Mouse (Mus musculus): Measurements from ENCODE around the gene Id1. TPM values are rescaled to one million over a fixed set of nuclear protein-coding genes. Genes with fewer than 3 reads are reported as not detected.

The Id1 gene
- polyA plus RNA-seq, 1 experiment from 2014 or later = 20.5 TPM

GRCm38 (mm10) chr2:152703596-152704255, 32.3 kb upstream of the Id1 start:
- peaks cover 78% of the 10 kb centered on the region for H3K36me3 ChIP-seq (replicated peaks)
- ATAC-seq (ENCODE audit: insufficient read depth) = no peak
- no peak overlapping the region for H3K9ac ChIP-seq

GRCm38 (mm10) chr2:152704256-152704605, 31.8 kb upstream of the Id1 start:
- no peaks in the 10 kb centered on the region for H3K27me3 ChIP-seq
- WGBS (ENCODE audit: insufficient replicate concordance) = 79% methylated on average over 5 of the region's 5 CpGs
- no peaks in the 10 kb centered on the region for H3K9me3 ChIP-seq (replicated peaks)
- H3K27ac ChIP-seq (replicated peaks) = no peak overlapping the region
- no peak for ATAC-seq (ENCODE audit: insufficient read depth)
- H3K4me3 ChIP-seq (replicated peaks) = no peak overlapping the region
- H3K9ac ChIP-seq = no peak overlapping the region
- peaks cover 18% of the 10 kb centered on the region for H3K4me1 ChIP-seq (replicated peaks)
- peaks cover 73% of the 10 kb centered on the region for H3K36me3 ChIP-seq (replicated peaks)
- no peak overlapping the region for H3K4me2 ChIP-seq

More at GRCm38 (mm10) chr2:152703596-152704255, 32.3 kb upstream of the Id1 start:
- Histone ChIP-seq H3K4me3 (replicated peaks) (no peak overlapping the region), H3K9me3 (replicated peaks) (no peaks in the 10 kb centered on the region), H3K4me2 (no peak overlapping the region), H3K27me3 (no peaks in the 10 kb centered on the region), H3K4me1 (replicated peaks) (peaks cover 18% of the 10 kb centered on the region), H3K27ac (replicated peaks) (no peak overlapping the region)
- WGBS (ENCODE audit: insufficient replicate concordance) = 87% methylated on average over 21 of the region's 21 CpGs

GRCm38 (mm10) chr2:152704811-152705370, 31.2 kb upstream of the Id1 start:
- 77% methylated on average over 14 of the region's 14 CpGs for WGBS (ENCODE audit: insufficient replicate concordance)
- Histone ChIP-seq H3K4me2 (no peak overlapping the region), H3K27me3 (no peaks in the 10 kb centered on the region), H3K4me1 (replicated peaks) (peaks cover 18% of the 10 kb centered on the region), H3K36me3 (replicated peaks) (peaks cover 67% of the 10 kb centered on the region), H3K9me3 (replicated peaks) (no peaks in the 10 kb centered on the region), H3K4me3 (replicated peaks) (no peak overlapping the region), H3K27ac (replicated peaks) (no peak overlapping the region), H3K9ac (no peak overlapping the region)
- ATAC-seq (ENCODE audit: insufficient read depth) = no peak

GRCm38 (mm10) chr2:152705993-152706571, 30.0 kb upstream of the Id1 start:
- no peaks in the 10 kb centered on the region for H3K27me3 ChIP-seq
- no peak overlapping the region for H3K9ac ChIP-seq
- H3K27ac ChIP-seq (replicated peaks) = no peak overlapping the region
- no peak overlapping the region for H3K4me3 ChIP-seq (replicated peaks)
- H3K4me1 ChIP-seq (replicated peaks) = peaks cover 21% of the 10 kb centered on the region
- 88% methylated on average over 22 of the region's 22 CpGs for WGBS (ENCODE audit: insufficient replicate concordance)
- H3K4me2 ChIP-seq = no peak overlapping the region
- H3K36me3 ChIP-seq (replicated peaks) = peaks cover 55% of the 10 kb centered on the region
- H3K9me3 ChIP-seq (replicated peaks) = no peaks in the 10 kb centered on the region
- ATAC-seq (ENCODE audit: insufficient read depth) = no peak

GRCm38 (mm10) chr2:152707186-152707585, 28.9 kb upstream of the Id1 start:
- H3K9ac ChIP-seq = peak overlapping the region; percentile 44; the same call in 1 of the 2 replicates
- WGBS (ENCODE audit: insufficient replicate concordance) = 48% methylated on average over 7 of the region's 7 CpGs
- no peaks in the 10 kb centered on the region for H3K9me3 ChIP-seq (replicated peaks)
- peak overlapping the region; percentile 59 for H3K4me2 ChIP-seq
- no peak for ATAC-seq (ENCODE audit: insufficient read depth)
- H3K27me3 ChIP-seq = no peaks in the 10 kb centered on the region
- H3K4me1 ChIP-seq (replicated peaks) = peaks cover 21% of the 10 kb centered on the region
- H3K4me3 ChIP-seq (replicated peaks) = peak overlapping the region; percentile 42
- peak overlapping the region; percentile 51; the same call in 1 of the 2 replicates for H3K27ac ChIP-seq (replicated peaks)
- H3K36me3 ChIP-seq (replicated peaks) = peaks cover 45% of the 10 kb centered on the region

GRCm38 (mm10) chr2:152707627-152708026, 28.4 kb upstream of the Id1 start:
- peak overlapping the region; percentile 44; the same call in 1 of the 2 replicates for H3K9ac ChIP-seq
- H3K9me3 ChIP-seq (replicated peaks) = no peaks in the 10 kb centered on the region
- peaks cover 21% of the 10 kb centered on the region for H3K4me1 ChIP-seq (replicated peaks)
- peak overlapping the region; percentile 51; the same call in 1 of the 2 replicates for H3K27ac ChIP-seq (replicated peaks)
- H3K36me3 ChIP-seq (replicated peaks) = peaks cover 40% of the 10 kb centered on the region
- WGBS (ENCODE audit: insufficient replicate concordance) = 24% methylated on average over 31 of the region's 31 CpGs
- no peaks in the 10 kb centered on the region for H3K27me3 ChIP-seq
- H3K4me3 ChIP-seq (replicated peaks) = peak overlapping the region; percentile 42
- peak; percentile 83 for ATAC-seq (ENCODE audit: insufficient read depth)
- H3K4me2 ChIP-seq = peak overlapping the region; percentile 59

GRCm38 (mm10) chr2:152709066-152709465, 27.0 kb upstream of the Id1 start:
- H3K4me1 ChIP-seq (replicated peaks) = peaks cover 21% of the 10 kb centered on the region
- no peak overlapping the region for H3K9ac ChIP-seq
- WGBS (ENCODE audit: insufficient replicate concordance) = 45% methylated on average over 5 of the region's 5 CpGs
- H3K27ac ChIP-seq (replicated peaks) = no peak overlapping the region
- H3K36me3 ChIP-seq (replicated peaks) = peaks cover 27% of the 10 kb centered on the region
- no peak overlapping the region for H3K4me3 ChIP-seq (replicated peaks)
- no peak overlapping the region for H3K4me2 ChIP-seq
- no peaks in the 10 kb centered on the region for H3K27me3 ChIP-seq
- H3K9me3 ChIP-seq (replicated peaks) = no peaks in the 10 kb centered on the region
- no peak for ATAC-seq (ENCODE audit: insufficient read depth)

GRCm38 (mm10) chr2:152716241-152716772, 19.7 kb upstream of the Id1 start:
- H3K27me3 ChIP-seq = no peaks in the 10 kb centered on the region
- H3K36me3 ChIP-seq (replicated peaks) = no peaks in the 10 kb centered on the region
- H3K4me3 ChIP-seq (replicated peaks) = no peak overlapping the region
- 57% methylated on average over 6 of the region's 6 CpGs for WGBS (ENCODE audit: insufficient replicate concordance)
- ATAC-seq (ENCODE audit: insufficient read depth) = no peak
- H3K27ac ChIP-seq (replicated peaks) = no peak overlapping the region
- no peaks in the 10 kb centered on the region for H3K4me1 ChIP-seq (replicated peaks)
- H3K9me3 ChIP-seq (replicated peaks) = no peaks in the 10 kb centered on the region
- no peak overlapping the region for H3K9ac ChIP-seq
- no peak overlapping the region for H3K4me2 ChIP-seq

GRCm38 (mm10) chr2:152717652-152718051, 18.4 kb upstream of the Id1 start:
- ATAC-seq (ENCODE audit: insufficient read depth) = no peak
- H3K27ac ChIP-seq (replicated peaks) = no peak overlapping the region
- no peaks in the 10 kb centered on the region for H3K36me3 ChIP-seq (replicated peaks)

GRCm38 (mm10) chr2:152718076-152718475, 18.0 kb upstream of the Id1 start:
- Histone ChIP-seq H3K27me3 (peaks cover 11% of the 10 kb centered on the region), H3K27ac (replicated peaks) (no peak overlapping the region), H3K4me3 (replicated peaks) (no peak overlapping the region), H3K4me2 (no peak overlapping the region), H3K9me3 (replicated peaks) (no peaks in the 10 kb centered on the region), H3K36me3 (replicated peaks) (no peaks in the 10 kb centered on the region), H3K4me1 (replicated peaks) (no peaks in the 10 kb centered on the region), H3K9ac (no peak overlapping the region)
- no peak for ATAC-seq (ENCODE audit: insufficient read depth)
- 62% methylated on average over 6 of the region's 6 CpGs for WGBS (ENCODE audit: insufficient replicate concordance)

More at GRCm38 (mm10) chr2:152717652-152718051, 18.4 kb upstream of the Id1 start:
- Histone ChIP-seq H3K4me1 (replicated peaks) (no peaks in the 10 kb centered on the region), H3K9ac (no peak overlapping the region), H3K4me3 (replicated peaks) (no peak overlapping the region), H3K27me3 (peaks cover 7% of the 10 kb centered on the region), H3K9me3 (replicated peaks) (no peaks in the 10 kb centered on the region), H3K4me2 (no peak overlapping the region)
- WGBS (ENCODE audit: insufficient replicate concordance) = 69% methylated on average over 11 of the region's 11 CpGs

- Histone ChIP-seq H3K9me3 (replicated peaks) (no peaks in the 10 kb centered on the region), H3K9ac (no peak overlapping the region), H3K27me3 (peaks cover 46% of the 10 kb centered on the region), H3K27ac (replicated peaks) (no peak overlapping the region), H3K4me1 (replicated peaks) (peaks cover 28% of the 10 kb centered on the region), H3K36me3 (replicated peaks) (no peaks in the 10 kb centered on the region), H3K4me2 (peak overlapping the region; percentile 53), H3K4me3 (replicated peaks) (peak overlapping the region; percentile 22)
- ATAC-seq (ENCODE audit: insufficient read depth) = no peak
- WGBS (ENCODE audit: insufficient replicate concordance) = 5% methylated on average over 37 of the region's 37 CpGs
Observed at GRCm38 (mm10) chr2:152723651-152724331, 12.3 kb upstream of the Id1 start.
